Mouse (Mus musculus): ENCODE data around the gene Bean1.

DNA sequence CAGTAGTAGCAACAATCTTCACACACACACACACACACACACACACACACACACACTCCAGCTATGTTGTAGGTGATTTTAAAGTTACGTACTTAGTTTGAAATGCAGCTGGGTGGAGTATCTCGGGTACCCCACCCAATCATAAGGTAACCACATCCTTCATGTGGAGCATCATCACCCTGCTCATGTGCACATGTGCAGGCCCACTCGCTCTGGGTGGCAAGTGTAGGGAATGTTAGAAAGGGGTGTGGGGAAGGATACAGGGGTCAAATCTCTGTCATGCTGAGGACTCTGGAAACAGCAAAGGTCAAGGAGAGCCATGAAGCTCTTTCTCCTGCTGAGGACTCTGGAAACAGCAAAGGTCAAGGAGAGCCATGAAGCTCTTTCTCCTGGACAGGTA is 34.0 kb upstream of the Bean1 start:
- TF ChIP-seq CTCF (IDR thresholded peaks at IDR 0.05; ENCODE audit: low read depth) (no peak), EP300 (IDR thresholded peaks at IDR 0.05; ENCODE audit: low read depth) (no peak)

Measured in liver, embryonic 14.5 days (tissue).